Mouse (Mus musculus): ENCODE data around the gene Slc35a2. TPM values are rescaled to one million over a fixed set of nuclear protein-coding genes. Genes with fewer than 3 reads are reported as not detected.
A peak's percentile ranks its signal among the peaks of the same experiment; 100 is the strongest.

Slc35a2 gene
- total and polyA plus RNA-seq, 3 experiments = 14.8 to 25.2 (median 15.0) TPM

- Histone ChIP-seq H3K27me3 (ENCODE audit: control insufficient read depth, insufficient read depth, low read length) (no peaks in the 10 kb centered on the region), H3K79me2 (replicated peaks; ENCODE audit: control insufficient read depth, insufficient read depth, low read length) (no peaks in the 10 kb centered on the region), H3K4me3 (no peak overlapping the region), H3K9ac (ENCODE audit: low read depth, low read length) (no peak overlapping the region), H3K36me3 (ENCODE audit: control insufficient read depth, insufficient read depth, low read length) (peaks cover 4% of the 10 kb centered on the region), H3K4me1 (ENCODE audit: control insufficient read depth, insufficient read depth, low read length) (peaks cover 4% of the 10 kb centered on the region), H3K27ac (no peak overlapping the region)
- TF ChIP-seq CTCF (IDR thresholded peaks at IDR 0.05) (no peak), EP300 (IDR thresholded peaks at IDR 0.05; ENCODE audit: insufficient read depth, low read depth, low read length) (no peak), POLR2A (IDR thresholded peaks at IDR 0.05; ENCODE audit: insufficient read depth, low read depth, low read length) (no peak)
- intact Hi-C loops (cut with DNase I) = loop anchor here (5.0 kb wide), 1 partner anchor 34 kb away; the partner anchor contains the start of gene Slc35a2
- no peak for DNase-seq
- WGBS = 70% methylated on average over 2 of the region's 2 CpGs
These were observed 36.0 kb upstream of the Slc35a2 start for GRCm38 (mm10) chrX:7847845-7848244.

- TF ChIP-seq POLR2A (IDR thresholded peaks at IDR 0.05; ENCODE audit: insufficient read depth, low read depth, low read length) (no peak), EP300 (IDR thresholded peaks at IDR 0.05; ENCODE audit: insufficient read depth, low read depth, low read length) (no peak), CTCF (IDR thresholded peaks at IDR 0.05) (peak; percentile 78)
- intact Hi-C loops (cut with DNase I) = loop anchor here (5.0 kb wide), 2 partner anchors 93 to 163 kb away; partner anchors contain the start of genes Glod5 and Hdac6
- H3K27me3 ChIP-seq (ENCODE audit: control insufficient read depth, insufficient read depth, low read length) = no peaks in the 10 kb centered on the region
- no peaks in the 10 kb centered on the region for H3K4me1 ChIP-seq (ENCODE audit: control insufficient read depth, insufficient read depth, low read length)
- peak; percentile 28 to 41 for DNase-seq
- no peak overlapping the region for H3K4me3 ChIP-seq
- H3K9ac ChIP-seq (ENCODE audit: low read depth, low read length) = no peak overlapping the region
- 23% methylated on average over 2 of the region's 2 CpGs for WGBS
- no peak overlapping the region for H3K27ac ChIP-seq
- H3K36me3 ChIP-seq (ENCODE audit: control insufficient read depth, insufficient read depth, low read length) = no peaks in the 10 kb centered on the region
- H3K79me2 ChIP-seq (replicated peaks; ENCODE audit: control insufficient read depth, insufficient read depth, low read length) = no peaks in the 10 kb centered on the region
These were observed 29.2 kb upstream of the Slc35a2 start for GRCm38 (mm10) chrX:7854578-7854977.

- no peaks in the 10 kb centered on the region for H3K27me3 ChIP-seq (ENCODE audit: control insufficient read depth, insufficient read depth, low read length)
- DNase-seq = no peak
- 79% methylated on average over 3 of the region's 3 CpGs for WGBS
- H3K4me1 ChIP-seq (ENCODE audit: control insufficient read depth, insufficient read depth, low read length) = no peaks in the 10 kb centered on the region
- TF ChIP-seq CTCF (IDR thresholded peaks at IDR 0.05) = no peak
- no peak for TF ChIP-seq POLR2A (IDR thresholded peaks at IDR 0.05; ENCODE audit: insufficient read depth, low read depth, low read length)
- no peak for TF ChIP-seq EP300 (IDR thresholded peaks at IDR 0.05; ENCODE audit: insufficient read depth, low read depth, low read length)
- H3K36me3 ChIP-seq (ENCODE audit: control insufficient read depth, insufficient read depth, low read length) = no peaks in the 10 kb centered on the region
- no peaks in the 10 kb centered on the region for H3K79me2 ChIP-seq (replicated peaks; ENCODE audit: control insufficient read depth, insufficient read depth, low read length)
- no peak overlapping the region for H3K9ac ChIP-seq (ENCODE audit: low read depth, low read length)
- H3K27ac ChIP-seq = no peak overlapping the region
- intact Hi-C loops (cut with DNase I) = no loop called here
- H3K4me3 ChIP-seq = no peak overlapping the region
These were observed 24.6 kb upstream of the Slc35a2 start for GRCm38 (mm10) chrX:7859191-7859753.

GRCm38 (mm10) chrX:7863181-7863580 is 20.6 kb upstream of the Slc35a2 start:
- intact Hi-C loops (cut with DNase I) = no loop called here
- TF ChIP-seq CTCF (IDR thresholded peaks at IDR 0.05) (no peak), POLR2A (IDR thresholded peaks at IDR 0.05; ENCODE audit: insufficient read depth, low read depth, low read length) (no peak), EP300 (IDR thresholded peaks at IDR 0.05; ENCODE audit: insufficient read depth, low read depth, low read length) (no peak)
- no peaks in the 10 kb centered on the region for H3K4me1 ChIP-seq (ENCODE audit: control insufficient read depth, insufficient read depth, low read length)
- WGBS = 67% methylated on average over 1 of the region's 1 CpGs
- no peak for DNase-seq
- no peak overlapping the region for H3K27ac ChIP-seq
- no peaks in the 10 kb centered on the region; the same call in 1 of the 2 replicates for H3K79me2 ChIP-seq (replicated peaks; ENCODE audit: control insufficient read depth, insufficient read depth, low read length)
- no peaks in the 10 kb centered on the region for H3K36me3 ChIP-seq (ENCODE audit: control insufficient read depth, insufficient read depth, low read length)
- H3K27me3 ChIP-seq (ENCODE audit: control insufficient read depth, insufficient read depth, low read length) = no peaks in the 10 kb centered on the region
- no peak overlapping the region for H3K4me3 ChIP-seq
- no peak overlapping the region for H3K9ac ChIP-seq (ENCODE audit: low read depth, low read length)

GRCm38 (mm10) chrX:7864551-7864950 is 19.3 kb upstream of the Slc35a2 start:
- no peak for DNase-seq
- 79% methylated on average over 3 of the region's 3 CpGs for WGBS
- TF ChIP-seq POLR2A (IDR thresholded peaks at IDR 0.05; ENCODE audit: insufficient read depth, low read depth, low read length) (no peak), CTCF (IDR thresholded peaks at IDR 0.05) (no peak)

DNA sequence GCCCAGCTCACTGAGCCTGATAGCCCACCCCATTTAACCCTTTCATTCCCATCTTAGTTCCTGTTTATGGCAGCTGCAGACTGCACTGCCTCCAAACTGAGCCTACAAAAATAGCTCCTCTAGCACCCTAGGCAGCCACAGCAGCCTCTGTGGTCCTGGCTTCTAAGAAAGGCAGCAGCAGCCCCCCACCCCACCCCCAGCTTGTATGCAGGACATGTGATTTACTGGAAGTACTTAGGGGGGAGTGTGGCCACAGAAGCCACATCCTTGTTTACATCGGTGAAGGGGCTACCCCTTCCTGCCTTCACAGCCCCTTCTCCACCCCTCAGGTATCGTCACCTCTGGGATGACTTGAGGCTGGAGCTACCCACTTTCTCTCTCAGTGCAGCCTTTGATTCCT is 18.5 kb upstream of the Slc35a2 start:
- WGBS = 65% methylated on average over 2 of the region's 2 CpGs
- TF ChIP-seq POLR2A (IDR thresholded peaks at IDR 0.05; ENCODE audit: insufficient read depth, low read depth, low read length) = no peak
- TF ChIP-seq CTCF (IDR thresholded peaks at IDR 0.05) = no peak
- TF ChIP-seq EP300 (IDR thresholded peaks at IDR 0.05; ENCODE audit: insufficient read depth, low read depth, low read length) = no peak
- no peaks in the 10 kb centered on the region for H3K36me3 ChIP-seq (ENCODE audit: control insufficient read depth, insufficient read depth, low read length)
- H3K4me3 ChIP-seq = no peak overlapping the region
- H3K27ac ChIP-seq = no peak overlapping the region
- intact Hi-C loops (cut with DNase I) = no loop called here
- DNase-seq = no peak
- H3K79me2 ChIP-seq (replicated peaks; ENCODE audit: control insufficient read depth, insufficient read depth, low read length) = no peaks in the 10 kb centered on the region; the same call in 1 of the 2 replicates
- H3K27me3 ChIP-seq (ENCODE audit: control insufficient read depth, insufficient read depth, low read length) = no peaks in the 10 kb centered on the region
- no peaks in the 10 kb centered on the region for H3K4me1 ChIP-seq (ENCODE audit: control insufficient read depth, insufficient read depth, low read length)
- no peak overlapping the region for H3K9ac ChIP-seq (ENCODE audit: low read depth, low read length)

More at GRCm38 (mm10) chrX:7864551-7864950, 19.3 kb upstream of the Slc35a2 start:
- intact Hi-C loops (cut with DNase I) = no loop called here
- H3K4me1 ChIP-seq (ENCODE audit: control insufficient read depth, insufficient read depth, low read length) = no peaks in the 10 kb centered on the region
- no peaks in the 10 kb centered on the region; the same call in 1 of the 2 replicates for H3K79me2 ChIP-seq (replicated peaks; ENCODE audit: control insufficient read depth, insufficient read depth, low read length)
- H3K36me3 ChIP-seq (ENCODE audit: control insufficient read depth, insufficient read depth, low read length) = no peaks in the 10 kb centered on the region
- no peak overlapping the region for H3K4me3 ChIP-seq
- H3K27me3 ChIP-seq (ENCODE audit: control insufficient read depth, insufficient read depth, low read length) = no peaks in the 10 kb centered on the region
- no peak overlapping the region for H3K27ac ChIP-seq
- no peak overlapping the region for H3K9ac ChIP-seq (ENCODE audit: low read depth, low read length)
